Mouse (Mus musculus): ENCODE measurements around the gene Prss47. TPM values are rescaled to one million over a fixed set of nuclear protein-coding genes. Genes with fewer than 3 reads are reported as not detected.

Prss47 gene
- total and polyA plus RNA-seq, 3 experiments = not detected

GRCm38 (mm10) chr13:65035057-65035456 lies 17.5 kb downstream of the Prss47 start:
- Histone ChIP-seq H3K4me3 (ENCODE audit: low read depth, low read length) (no peak overlapping the region), H3K36me3 (replicated peaks) (no peaks in the 10 kb centered on the region), H3K4me1 (ENCODE audit: insufficient read depth, low read depth, low read length) (no peaks in the 10 kb centered on the region), H3K9me3 (replicated peaks) (no peaks in the 10 kb centered on the region), H3K27me3 (ENCODE audit: insufficient read depth, low read length) (no peaks in the 10 kb centered on the region)
- DNase-seq (ENCODE audit: low spot score) (no peak), ATAC-seq (ENCODE audit: extremely low read depth, insufficient number of reproducible peaks, low FRiP score, poor library complexity, severe bottlenecking) (no peak)
- no peak for TF ChIP-seq POLR2AphosphoS5 (IDR thresholded peaks at IDR 0.05; ENCODE audit: insufficient replicate concordance, low read depth, low read length)
- no peak for TF ChIP-seq CTCF (IDR thresholded peaks at IDR 0.05; ENCODE audit: low read depth, low read length)

- TF ChIP-seq GATA1 (IDR thresholded peaks at IDR 0.05; ENCODE audit: borderline replicate concordance, low read length) (no peak), POLR2AphosphoS5 (IDR thresholded peaks at IDR 0.05; ENCODE audit: insufficient replicate concordance, low read depth, low read length) (no peak), TAL1 (conservative IDR thresholded peaks at IDR 0.05; ENCODE audit: low read depth, low read length) (no peak), GATA2 (IDR thresholded peaks at IDR 0.05; ENCODE audit: borderline replicate concordance, low read depth, low read length) (no peak), CTCF (IDR thresholded peaks at IDR 0.05; ENCODE audit: low read depth, low read length) (no peak)
- H3K4me3 ChIP-seq (ENCODE audit: low read depth, low read length) = no peak within 1 kb of the TSS
- DNase-seq (ENCODE audit: low spot score) = no peak
- no peaks in the 10 kb centered on the region for H3K9me3 ChIP-seq (replicated peaks)
- no peaks in the 10 kb centered on the region for H3K4me1 ChIP-seq (ENCODE audit: insufficient read depth, low read depth, low read length)
- H3K36me3 ChIP-seq (replicated peaks) = no peaks in the 10 kb centered on the region
- ATAC-seq (ENCODE audit: extremely low read depth, insufficient number of reproducible peaks, low FRiP score, poor library complexity, severe bottlenecking) = no peak
- H3K27me3 ChIP-seq (ENCODE audit: insufficient read depth, low read length) = no peaks in the 10 kb centered on the region
Observed at GRCm38 (mm10) chr13:65032758-65033157, 19.8 kb downstream of the Prss47 start, which contains the start of gene Spata31d1c. Spata31d1c (plus strand) TSS chr13:65033058.

- Histone ChIP-seq H3K9me3 (replicated peaks) (no peaks in the 10 kb centered on the region), H3K36me3 (replicated peaks) (no peaks in the 10 kb centered on the region), H3K4me3 (ENCODE audit: low read depth, low read length) (no peak overlapping the region), H3K27me3 (ENCODE audit: insufficient read depth, low read length) (no peaks in the 10 kb centered on the region), H3K4me1 (ENCODE audit: insufficient read depth, low read depth, low read length) (no peaks in the 10 kb centered on the region)
- no peak for ATAC-seq (ENCODE audit: extremely low read depth, insufficient number of reproducible peaks, low FRiP score, poor library complexity, severe bottlenecking)
- no peak for TF ChIP-seq GATA2 (IDR thresholded peaks at IDR 0.05; ENCODE audit: borderline replicate concordance, low read depth, low read length)
- TF ChIP-seq CTCF (IDR thresholded peaks at IDR 0.05; ENCODE audit: low read depth, low read length) = no peak
- no peak for TF ChIP-seq TAL1 (conservative IDR thresholded peaks at IDR 0.05; ENCODE audit: low read depth, low read length)
- no peak for TF ChIP-seq GATA1 (IDR thresholded peaks at IDR 0.05; ENCODE audit: borderline replicate concordance, low read length)
- TF ChIP-seq POLR2AphosphoS5 (IDR thresholded peaks at IDR 0.05; ENCODE audit: insufficient replicate concordance, low read depth, low read length) = no peak
- no peak for DNase-seq (ENCODE audit: low spot score)
Observed at GRCm38 (mm10) chr13:65011052-65011738, 41.4 kb downstream of the Prss47 start.

DNA sequence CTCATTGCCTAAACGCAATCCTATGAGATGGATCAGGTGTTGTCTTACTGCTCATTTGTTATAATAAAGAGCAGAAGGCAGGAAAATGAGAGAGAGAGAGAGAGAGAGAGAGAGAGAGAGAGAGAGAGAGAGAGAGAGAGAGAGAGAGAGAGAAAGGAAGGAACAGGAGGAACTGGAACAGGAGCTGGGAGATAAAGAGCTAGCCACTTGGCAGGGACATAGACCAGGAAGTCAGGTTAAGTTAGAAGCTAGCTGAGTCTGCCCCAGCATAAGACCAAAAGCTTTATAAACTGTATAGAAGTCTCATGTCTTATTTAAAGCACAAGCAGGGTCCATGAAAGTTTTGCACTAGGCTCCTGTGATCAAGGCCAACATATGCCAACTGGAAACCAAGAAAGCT lies 44.6 kb downstream of the Prss47 start:
- H3K27me3 ChIP-seq (ENCODE audit: insufficient read depth, low read length) = no peaks in the 10 kb centered on the region
- ATAC-seq (ENCODE audit: extremely low read depth, insufficient number of reproducible peaks, low FRiP score, poor library complexity, severe bottlenecking) (no peak), DNase-seq (ENCODE audit: low spot score) (no peak)
- no peaks in the 10 kb centered on the region for H3K36me3 ChIP-seq (replicated peaks)
- H3K9me3 ChIP-seq (replicated peaks) = no peaks in the 10 kb centered on the region
- H3K4me1 ChIP-seq (ENCODE audit: insufficient read depth, low read depth, low read length) = no peaks in the 10 kb centered on the region
- H3K4me3 ChIP-seq (ENCODE audit: low read depth, low read length) = no peak overlapping the region
- no peak for TF ChIP-seq GATA2 (IDR thresholded peaks at IDR 0.05; ENCODE audit: borderline replicate concordance, low read depth, low read length)
- TF ChIP-seq POLR2AphosphoS5 (IDR thresholded peaks at IDR 0.05; ENCODE audit: insufficient replicate concordance, low read depth, low read length) = no peak
- no peak for TF ChIP-seq TAL1 (conservative IDR thresholded peaks at IDR 0.05; ENCODE audit: low read depth, low read length)
- TF ChIP-seq CTCF (IDR thresholded peaks at IDR 0.05; ENCODE audit: low read depth, low read length) = no peak
- TF ChIP-seq GATA1 (IDR thresholded peaks at IDR 0.05; ENCODE audit: borderline replicate concordance, low read length) = no peak

GRCm38 (mm10) chr13:65006760-65007159 lies 45.8 kb downstream of the Prss47 start:
- H3K27me3 ChIP-seq (ENCODE audit: insufficient read depth, low read length) = no peaks in the 10 kb centered on the region
- no peak for ATAC-seq (ENCODE audit: extremely low read depth, insufficient number of reproducible peaks, low FRiP score, poor library complexity, severe bottlenecking)
- TF ChIP-seq POLR2AphosphoS5 (IDR thresholded peaks at IDR 0.05; ENCODE audit: insufficient replicate concordance, low read depth, low read length) (no peak), GATA2 (IDR thresholded peaks at IDR 0.05; ENCODE audit: borderline replicate concordance, low read depth, low read length) (no peak), TAL1 (conservative IDR thresholded peaks at IDR 0.05; ENCODE audit: low read depth, low read length) (no peak), CTCF (IDR thresholded peaks at IDR 0.05; ENCODE audit: low read depth, low read length) (no peak), GATA1 (IDR thresholded peaks at IDR 0.05; ENCODE audit: borderline replicate concordance, low read length) (no peak)
- H3K4me1 ChIP-seq (ENCODE audit: insufficient read depth, low read depth, low read length) = no peaks in the 10 kb centered on the region
- no peaks in the 10 kb centered on the region for H3K9me3 ChIP-seq (replicated peaks)
- DNase-seq (ENCODE audit: low spot score) = no peak
- H3K4me3 ChIP-seq (ENCODE audit: low read depth, low read length) = no peak overlapping the region
- no peaks in the 10 kb centered on the region for H3K36me3 ChIP-seq (replicated peaks)

- Histone ChIP-seq H3K9me3 (replicated peaks) (no peaks in the 10 kb centered on the region), H3K4me1 (ENCODE audit: insufficient read depth, low read depth, low read length) (no peaks in the 10 kb centered on the region), H3K27me3 (ENCODE audit: insufficient read depth, low read length) (peaks cover under 1% of the 10 kb centered on the region; the same call in 1 of the 2 replicates), H3K4me3 (ENCODE audit: low read depth, low read length) (no peak overlapping the region), H3K36me3 (replicated peaks) (no peaks in the 10 kb centered on the region)
- no peak for DNase-seq (ENCODE audit: low spot score)
- no peak for ATAC-seq (ENCODE audit: extremely low read depth, insufficient number of reproducible peaks, low FRiP score, poor library complexity, severe bottlenecking)
- TF ChIP-seq CTCF (IDR thresholded peaks at IDR 0.05; ENCODE audit: low read depth, low read length) (no peak), GATA1 (IDR thresholded peaks at IDR 0.05; ENCODE audit: borderline replicate concordance, low read length) (no peak), POLR2AphosphoS5 (IDR thresholded peaks at IDR 0.05; ENCODE audit: insufficient replicate concordance, low read depth, low read length) (no peak), GATA2 (IDR thresholded peaks at IDR 0.05; ENCODE audit: borderline replicate concordance, low read depth, low read length) (no peak), TAL1 (conservative IDR thresholded peaks at IDR 0.05; ENCODE audit: low read depth, low read length) (no peak)
Observed at GRCm38 (mm10) chr13:65005414-65005813, 47.1 kb downstream of the Prss47 start.

Other genes starting within 250 kb of the Prss47 start
- gene Cntnap3, start 148.8 kb downstream of the Prss47 start, total RNA-seq (2014; fragmentation: Nextera tagmentation) = not detected in 2 replicates
- 0.05 TPM in 1 of 2 replicates, not detected in the other for gene Cntnap3, start 148.8 kb downstream of the Prss47 start, total RNA-seq (2017)
- not detected in 2 replicates for gene Cntnap3, start 148.8 kb downstream of the Prss47 start, polyA plus RNA-seq (2012)
- not detected in 2 replicates for gene Spata31, start 135.4 kb downstream of the Prss47 start, total RNA-seq (2014; fragmentation: Nextera tagmentation)
- gene Spata31, start 135.4 kb downstream of the Prss47 start, total RNA-seq (2017) = 0.06 and 0.16 TPM in 2 replicates
- not detected in 2 replicates for gene Spata31, start 135.4 kb downstream of the Prss47 start, polyA plus RNA-seq (2012)
- not detected in 2 replicates for gene Spata31d1c, start 19.7 kb downstream of the Prss47 start, total RNA-seq (2014; fragmentation: Nextera tagmentation)
- gene Spata31d1c, start 19.7 kb downstream of the Prss47 start, total RNA-seq (2017) = 0.06 and 0.27 TPM in 2 replicates
- not detected in 2 replicates for gene Spata31d1c, start 19.7 kb downstream of the Prss47 start, polyA plus RNA-seq (2012)
- 91.6 and 103 TPM in 2 replicates for gene Mfsd14b, start 60.2 kb upstream of the Prss47 start, total RNA-seq (2014; fragmentation: Nextera tagmentation)
- gene Mfsd14b, start 60.2 kb upstream of the Prss47 start, total RNA-seq (2017) = 67.1 and 74.7 TPM in 2 replicates
- 21.0 and 23.0 TPM in 2 replicates for gene Mfsd14b, start 60.2 kb upstream of the Prss47 start, polyA plus RNA-seq (2012)
- not detected in 2 replicates for gene Olfr465-ps1, start 85.3 kb upstream of the Prss47 start, total RNA-seq (2014; fragmentation: Nextera tagmentation)
- gene Olfr465-ps1, start 85.3 kb upstream of the Prss47 start, total RNA-seq (2017) = 0.11 and 0.12 TPM in 2 replicates
- not detected in 2 replicates for gene Olfr465-ps1, start 85.3 kb upstream of the Prss47 start, polyA plus RNA-seq (2012)
- not detected in 2 replicates for gene Olfr466, start 97.5 kb upstream of the Prss47 start, total RNA-seq (2014; fragmentation: Nextera tagmentation)
- 0.11 and 0.12 TPM in 2 replicates for gene Olfr466, start 97.5 kb upstream of the Prss47 start, total RNA-seq (2017)
- gene Olfr466, start 97.5 kb upstream of the Prss47 start, polyA plus RNA-seq (2012) = not detected in 2 replicates
- not detected in 2 replicates for gene Nlrp4f, start 153.2 kb upstream of the Prss47 start, total RNA-seq (2014; fragmentation: Nextera tagmentation)
- gene Nlrp4f, start 153.2 kb upstream of the Prss47 start, total RNA-seq (2017) = 0.05 and 0.17 TPM in 2 replicates
- not detected in 2 replicates for gene Nlrp4f, start 153.2 kb upstream of the Prss47 start, polyA plus RNA-seq (2012)
- gene Gm10775, start 206.8 kb upstream of the Prss47 start, total RNA-seq (2014; fragmentation: Nextera tagmentation) = not detected in 2 replicates
- gene Gm10775, start 206.8 kb upstream of the Prss47 start, total RNA-seq (2017) = 0.11 TPM in 1 of 2 replicates, not detected in the other
- gene Gm10775, start 206.8 kb upstream of the Prss47 start, polyA plus RNA-seq (2012) = 0.04 and 0.12 TPM in 2 replicates
- gene Zfp369, start 226.1 kb upstream of the Prss47 start, total RNA-seq (2014; fragmentation: Nextera tagmentation) = 71.3 and 76.9 TPM in 2 replicates
- 33.9 and 42.4 TPM in 2 replicates for gene Zfp369, start 226.1 kb upstream of the Prss47 start, total RNA-seq (2017)
- gene Zfp369, start 226.1 kb upstream of the Prss47 start, polyA plus RNA-seq (2012) = 4.3 and 4.6 TPM in 2 replicates